Mouse (Mus musculus): ENCODE results near the gene Sergef.

Sergef gene

GRCm38 (mm10) chr7:46615256-46615977 is 24.2 kb downstream of the Sergef start:
- DNase-seq: peak; percentile 73

GRCm38 (mm10) chr7:46614263-46614662 is 25.3 kb downstream of the Sergef start:
- DNase-seq: peak; percentile 11

- peak; percentile 21 for DNase-seq
These were observed 26.5 kb downstream of the Sergef start for GRCm38 (mm10) chr7:46613091-46613490.

DNA sequence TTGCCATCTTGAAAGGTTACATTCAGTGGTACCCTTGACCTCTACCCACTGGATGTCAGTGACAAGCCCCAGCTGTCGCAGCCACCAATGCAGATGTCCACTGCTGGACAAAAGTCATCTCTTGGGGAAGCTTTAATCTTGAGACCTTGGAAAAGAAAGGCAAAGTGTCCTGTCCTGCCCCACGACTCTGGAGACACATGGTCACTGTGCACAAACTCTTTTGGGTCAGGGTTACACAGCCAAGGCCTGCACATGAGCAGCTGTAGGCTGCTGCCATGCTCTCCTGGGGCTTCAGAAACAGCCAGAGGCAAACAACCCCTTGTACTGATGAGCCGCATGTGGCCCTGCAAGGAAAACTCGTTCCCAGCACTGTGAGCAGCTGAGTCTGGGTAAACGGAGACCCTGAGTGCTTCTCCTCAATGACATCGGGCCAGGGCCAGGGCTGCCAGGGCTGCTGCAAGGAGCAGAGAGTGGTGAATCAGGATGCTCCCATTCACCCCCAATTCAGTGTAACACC is 27.1 kb downstream of the Sergef start:
- DNase-seq: no peak

- DNase-seq: peak; percentile 59
These were observed 27.6 kb downstream of the Sergef start for GRCm38 (mm10) chr7:46611970-46612369.

- no peak for DNase-seq
These were observed 30.3 kb downstream of the Sergef start for GRCm38 (mm10) chr7:46609317-46609716.

GRCm38 (mm10) chr7:46607428-46608055 is 32.1 kb downstream of the Sergef start:
- peak; percentile 45 for DNase-seq

GRCm38 (mm10) chr7:46607031-46607426 is 32.6 kb downstream of the Sergef start:
- no peak for DNase-seq

- peak; percentile 77 for DNase-seq
These were observed 33.1 kb downstream of the Sergef start for GRCm38 (mm10) chr7:46606391-46607030.

DNA sequence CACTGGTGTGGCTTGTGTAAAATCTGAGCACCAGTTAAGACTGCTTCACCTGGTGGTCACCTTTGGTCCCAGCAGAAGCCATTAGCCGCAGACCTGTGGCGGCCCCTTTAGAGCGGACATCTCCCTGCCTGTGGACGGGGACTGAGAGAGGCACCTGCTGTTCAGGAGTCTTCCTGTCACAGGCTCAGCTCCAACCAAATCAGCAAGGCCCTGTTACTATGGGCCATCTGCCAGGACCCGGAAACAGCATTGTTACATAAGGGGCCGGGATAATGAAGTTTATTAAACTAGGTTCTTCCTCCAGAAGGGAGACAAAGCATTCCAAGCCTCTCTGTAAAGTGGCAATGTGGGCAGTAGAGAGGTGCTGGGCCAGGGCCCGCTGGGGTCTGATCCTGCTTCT is 36.6 kb downstream of the Sergef start:
- DNase-seq: no peak

DNA sequence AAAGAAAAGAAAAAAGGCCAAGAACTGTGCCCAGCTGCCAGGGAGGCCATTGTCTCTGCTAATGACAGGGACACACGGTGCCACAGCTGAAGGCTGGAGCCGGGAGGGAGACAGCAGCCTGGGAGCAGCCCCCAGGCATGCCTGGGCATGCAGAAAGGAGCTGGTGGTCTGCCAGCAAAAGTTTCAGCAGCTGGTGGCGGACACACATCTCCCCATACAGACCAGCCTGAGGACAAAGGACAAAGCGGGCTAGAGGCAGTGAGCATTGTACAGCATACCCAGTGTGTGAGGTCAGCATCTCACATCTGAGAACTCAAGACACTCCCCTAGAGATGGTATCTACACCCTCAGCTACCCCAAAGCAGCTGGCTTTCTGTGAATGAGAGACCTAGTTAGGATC is 37.5 kb downstream of the Sergef start:
- DNase-seq: no peak

DNA sequence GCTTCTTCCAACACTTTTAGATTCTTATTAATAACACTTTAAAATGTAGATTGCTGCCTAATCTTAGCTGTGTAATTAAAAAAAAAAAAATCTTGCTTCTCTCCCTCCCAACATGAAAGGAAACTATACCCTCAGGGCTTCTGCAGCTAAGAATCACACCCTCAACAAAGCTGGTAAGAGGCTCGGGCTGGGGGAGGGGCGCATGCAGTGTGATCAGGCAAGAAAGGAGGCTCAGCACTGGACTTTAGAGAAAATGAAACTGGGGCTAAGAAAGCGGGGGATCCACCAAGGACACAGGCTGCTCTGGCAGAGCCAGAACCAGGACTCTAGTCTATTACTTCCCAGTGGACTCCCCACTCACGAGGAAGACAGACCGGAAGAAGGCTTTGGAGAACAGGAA is 38.5 kb downstream of the Sergef start:
- no peak for DNase-seq

DNA sequence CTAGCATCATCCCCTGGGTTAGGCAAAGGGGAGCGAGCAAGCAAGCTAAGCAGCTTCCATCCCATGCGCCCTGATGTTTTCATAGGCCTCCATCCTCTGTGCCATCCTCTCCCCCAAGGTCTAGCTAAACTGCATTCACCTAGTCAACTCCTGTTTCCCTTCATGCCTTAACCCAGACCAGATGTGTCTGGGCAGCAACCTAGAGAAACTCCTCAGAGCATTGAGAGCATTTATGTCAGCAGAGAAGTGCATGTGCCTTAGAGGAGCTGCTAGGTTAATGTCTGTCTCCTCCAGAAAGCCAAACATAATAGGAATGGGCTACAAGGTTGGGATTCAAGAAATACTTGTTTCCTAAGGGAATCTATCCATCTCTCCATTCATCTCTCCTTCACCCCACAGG is 42.6 kb downstream of the Sergef start:
- no peak for DNase-seq

DNA sequence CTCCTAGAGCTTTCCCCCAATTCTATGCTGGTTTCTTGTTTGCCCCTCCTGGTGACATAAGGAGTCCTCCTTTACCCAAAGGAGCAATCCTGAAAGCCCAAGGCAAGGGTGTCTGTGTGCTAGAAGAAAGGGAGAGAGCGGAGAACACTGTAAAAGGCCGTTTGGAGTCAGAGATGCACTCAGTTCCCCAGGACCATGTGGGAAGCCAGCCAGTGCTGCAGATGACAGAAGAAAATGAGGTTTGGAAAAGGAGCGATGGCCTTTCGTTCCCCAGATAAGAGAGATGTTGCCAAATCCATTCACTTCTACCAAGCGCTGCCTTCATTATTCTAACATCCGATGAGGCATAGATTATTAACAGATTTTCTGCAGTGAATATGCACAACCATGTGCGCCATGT is 48.1 kb downstream of the Sergef start:
- DNase-seq: no peak

DNA sequence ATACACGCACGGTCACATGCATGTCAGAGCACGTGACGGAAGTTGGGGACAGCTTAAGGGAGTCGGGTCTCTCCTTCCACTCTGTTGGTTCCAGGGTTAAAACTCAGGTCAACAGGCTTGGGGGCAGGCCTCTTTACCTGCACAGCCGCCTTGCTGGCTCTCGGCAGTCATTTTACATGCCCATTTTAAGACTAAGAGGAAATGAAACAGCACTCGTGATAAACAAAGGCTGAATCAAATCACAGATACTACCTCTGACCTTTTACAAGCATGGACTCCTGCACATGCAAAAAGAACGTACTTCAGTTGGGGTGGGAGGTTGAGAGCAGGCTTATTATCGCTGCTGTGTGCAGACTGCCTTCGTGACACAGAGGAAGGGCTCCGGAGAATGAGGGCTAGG is 50.4 kb downstream of the Sergef start:
- DNase-seq: no peak

DNA sequence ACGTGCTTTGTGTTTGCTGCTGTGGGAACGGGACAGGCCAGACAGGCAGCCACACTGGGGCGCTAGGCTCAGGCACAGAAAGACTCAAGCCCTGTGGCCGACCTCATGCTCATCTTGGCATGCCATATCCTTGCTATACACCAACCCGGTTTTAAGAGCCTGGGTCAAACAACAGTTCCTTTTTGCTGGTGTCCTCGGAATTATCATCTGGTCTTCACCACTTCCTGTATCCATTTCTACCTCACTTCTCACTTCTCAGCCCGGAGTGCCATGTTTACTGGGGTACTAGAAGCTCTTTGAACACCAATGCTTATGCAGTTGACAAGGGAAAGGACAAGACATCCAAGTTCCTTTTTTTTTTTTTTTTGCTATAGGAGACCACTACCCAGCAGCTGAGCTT is 51.6 kb downstream of the Sergef start:
- no peak for DNase-seq

DNA sequence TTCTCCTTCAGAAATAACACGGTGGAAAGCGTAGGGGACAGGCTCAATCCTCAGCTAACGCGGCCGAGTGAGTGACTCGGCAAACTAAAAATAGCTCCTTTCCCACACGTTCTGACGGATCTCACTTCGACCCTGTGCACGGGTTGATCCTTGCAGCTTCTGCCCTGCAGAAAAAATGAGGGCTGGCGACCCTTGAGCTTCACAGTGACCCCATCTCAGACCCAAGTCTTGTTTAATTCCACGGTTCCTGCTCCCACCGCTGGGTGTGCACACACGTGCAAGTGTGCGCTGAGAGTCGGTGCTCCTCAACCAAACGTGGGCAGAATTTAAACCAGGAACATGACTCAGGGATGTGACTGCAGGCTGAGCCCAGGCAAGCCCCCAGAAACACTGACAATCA is 52.1 kb downstream of the Sergef start:
- no peak for DNase-seq

DNA sequence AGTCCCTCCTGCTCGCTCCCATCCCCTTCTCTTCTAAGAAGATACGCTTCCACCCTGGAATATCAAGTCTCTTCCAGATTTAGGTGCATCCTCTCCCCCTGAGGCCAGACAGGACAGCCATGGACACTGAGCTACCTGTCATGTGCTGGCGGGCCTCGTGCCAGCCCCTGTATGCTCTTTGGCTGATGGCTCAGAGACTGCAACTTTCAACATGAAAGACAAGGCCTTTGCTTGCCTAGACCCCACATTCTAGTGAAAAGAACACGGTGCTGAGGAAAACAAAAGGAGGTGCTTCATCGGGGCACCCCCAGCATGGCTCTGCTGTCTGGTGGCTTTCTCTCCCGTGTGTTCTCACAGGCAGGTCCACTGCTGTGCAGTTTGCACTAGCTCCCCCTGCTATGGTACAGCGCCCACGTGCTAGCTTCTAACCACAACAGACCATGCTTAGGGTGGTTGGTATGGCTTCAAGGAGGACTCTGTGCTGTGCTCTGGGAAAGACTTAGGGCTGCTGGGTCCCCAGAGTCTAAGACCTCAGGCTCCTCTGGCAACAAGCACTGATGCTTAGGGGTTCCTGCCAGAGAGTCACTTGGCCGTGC is 52.9 kb downstream of the Sergef start:
- no peak for DNase-seq

DNA sequence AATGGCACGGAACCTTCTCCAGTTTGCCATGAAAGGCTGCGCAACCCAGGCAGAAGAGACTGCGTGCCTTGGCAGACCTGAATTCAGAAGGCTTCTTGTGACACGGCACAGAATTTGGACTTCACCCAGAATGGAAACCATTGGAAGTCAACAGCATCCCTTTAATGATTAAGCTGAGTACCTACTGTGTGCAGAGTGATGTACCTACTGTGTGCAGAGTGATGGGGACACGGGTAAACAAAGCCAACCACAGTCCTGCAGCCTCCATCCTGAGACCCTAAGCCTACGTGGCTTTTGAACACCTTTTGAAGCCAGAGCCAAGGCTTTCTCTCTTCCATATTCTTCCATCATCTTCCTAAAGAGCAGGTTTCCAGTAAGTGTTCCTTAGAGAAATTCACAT is 56.9 kb downstream of the Sergef start:
- DNase-seq: no peak

DNA sequence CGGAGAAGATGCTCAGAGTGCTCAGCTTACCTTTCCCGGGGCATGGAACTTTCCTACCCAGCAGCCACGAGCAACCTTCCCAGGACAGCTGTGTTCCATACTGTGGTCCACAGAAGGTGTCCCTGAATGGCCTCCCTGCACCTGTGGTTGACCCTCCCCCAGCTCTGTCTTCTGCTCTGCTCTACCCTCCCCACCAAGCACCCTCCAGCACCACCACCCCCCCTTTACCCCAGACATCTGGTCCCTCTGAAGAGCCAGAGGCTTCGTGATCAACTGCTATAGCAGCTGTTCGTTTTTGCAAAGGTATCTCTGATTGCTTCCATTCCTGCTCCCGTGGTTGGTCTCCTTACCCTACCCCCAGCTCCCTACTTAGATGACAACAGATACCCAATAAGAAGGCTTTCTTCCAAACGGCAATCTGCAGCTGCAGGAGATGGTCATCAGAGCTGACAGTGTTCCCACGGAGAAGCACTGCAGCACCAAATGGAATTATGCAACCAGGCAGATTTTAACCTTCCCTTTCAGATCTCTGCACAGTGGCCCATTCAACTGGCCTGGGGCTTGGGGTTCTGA is 58.2 kb downstream of the Sergef start:
- DNase-seq: no peak

DNA sequence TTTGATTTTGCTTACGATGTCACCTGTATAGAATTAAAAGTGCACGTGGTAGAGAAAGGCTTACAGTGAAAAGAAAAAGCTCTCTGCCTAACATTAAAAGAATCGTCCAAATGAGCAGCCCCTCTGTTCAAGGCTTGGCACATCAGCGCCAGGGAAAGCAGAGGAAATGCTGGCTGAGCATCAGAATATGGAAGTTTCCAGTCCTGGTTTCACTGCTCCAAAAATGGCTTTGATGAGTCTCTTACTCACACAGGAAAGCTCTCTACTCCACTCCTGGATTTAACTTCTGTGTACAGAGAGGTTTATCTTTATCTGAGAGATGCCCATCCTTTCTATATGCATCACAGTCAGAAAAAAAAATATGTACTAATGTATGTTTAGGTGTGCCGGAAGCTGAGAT is 61.5 kb downstream of the Sergef start:
- DNase-seq: no peak

DNA sequence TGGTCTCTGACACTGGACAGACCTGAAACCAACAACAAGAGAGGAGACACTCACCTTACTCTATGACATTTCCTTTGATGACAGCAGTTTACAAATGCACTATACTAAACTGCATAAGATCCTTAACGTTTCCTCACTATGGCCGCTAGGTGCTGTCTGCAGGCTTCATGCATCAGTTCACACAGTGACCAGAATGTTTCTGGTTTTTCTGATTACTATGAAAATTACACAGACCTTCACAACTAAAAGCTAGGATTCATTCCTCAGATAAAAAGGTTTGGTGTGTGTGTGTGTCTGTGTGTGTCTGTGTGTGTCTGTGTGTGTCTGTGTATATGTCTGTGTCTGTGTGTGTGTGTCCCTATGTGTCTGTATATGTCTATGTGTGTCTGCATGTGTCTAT is 63.7 kb downstream of the Sergef start:
- no peak for DNase-seq

Measured in kidney, adult 18-20 months (tissue).